Mouse (Mus musculus) bone marrow macrophage, adult 2 months (primary cell): ENCODE measurements around the gene Exoc3l2.

ENCODE experiments used
- CTCF ChIP-seq: IDR thresholded peaks from 2 replicates; pipeline ENCODE4 v1.5.1; 2012; ENCODE audit warnings: low read depth, mild to moderate bottlenecking, low read length, moderate library complexity
- POLR2A ChIP-seq: IDR thresholded peaks from 2 replicates; pipeline ENCODE4 v1.6.1; 2012; ENCODE audit warnings: mild to moderate bottlenecking, low read depth, low read length, borderline replicate concordance

DNA sequence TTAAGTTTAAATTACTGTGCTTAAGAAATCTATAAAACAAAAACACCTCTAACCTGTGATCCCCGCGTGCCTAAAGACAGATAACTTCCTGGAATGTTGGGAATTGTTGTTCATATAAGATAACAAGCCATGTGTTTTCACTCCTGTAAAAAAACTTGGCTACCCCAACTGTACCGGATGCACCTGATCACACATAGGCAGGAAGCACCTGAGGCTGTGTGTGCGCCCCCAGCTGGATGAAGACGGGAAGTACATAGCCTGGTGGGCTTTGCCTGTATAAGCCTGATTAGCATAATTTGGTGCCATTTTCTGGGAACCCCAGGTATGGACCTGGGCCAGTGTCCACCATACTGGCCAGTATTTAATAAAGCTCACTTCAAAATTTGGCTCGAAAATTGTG, 80.5 kb downstream of the Exoc3l2 start:
- TF ChIP-seq CTCF (peak; percentile 26; the same call in 1 of the 2 replicates), POLR2A (no peak)
